Mouse (Mus musculus): ENCODE data around the gene S100a4. TPM values are rescaled to one million over a fixed set of nuclear protein-coding genes. Genes with fewer than 3 reads are reported as not detected.

S100a4 gene
- total RNA-seq, 1 experiment from 2014 or later, result 15.1 TPM

Other genes with a start within 250 kb of the S100a4 start
- 1.1 and 1.2 TPM in 2 replicates for gene Slc27a3, start 213.8 kb upstream of the S100a4 start, total RNA-seq (2017)
- gene Ints3, start 170.1 kb upstream of the S100a4 start, total RNA-seq (2017), result 19.2 and 21.7 TPM in 2 replicates
- not detected in 2 replicates for gene Npr1, start 137.9 kb upstream of the S100a4 start, total RNA-seq (2017)
- gene Ilf2, start 127.6 kb upstream of the S100a4 start, total RNA-seq (2017), result 200 and 222 TPM in 2 replicates
- gene Snapin, start 112.7 kb upstream of the S100a4 start, total RNA-seq (2017), result 37.3 and 43.3 TPM in 2 replicates
- 88.3 and 113 TPM in 2 replicates for gene Chtop, start 94.3 kb upstream of the S100a4 start, total RNA-seq (2017)
- gene S100a1, start 89.4 kb upstream of the S100a4 start, total RNA-seq (2017), result 68.0 and 72.4 TPM in 2 replicates
- gene S100a13, start 89.3 kb upstream of the S100a4 start, total RNA-seq (2017), result 45.3 and 46.6 TPM in 2 replicates
- gene S100a14, start 76.9 kb upstream of the S100a4 start, total RNA-seq (2017), result not detected in 2 replicates
- not detected in 2 replicates for gene S100a16, start 66.5 kb upstream of the S100a4 start, total RNA-seq (2017)
- 0.49 TPM in 1 of 2 replicates, not detected in the other for gene S100a3, start 43.2 kb upstream of the S100a4 start, total RNA-seq (2017)
- not detected in 2 replicates for gene S100a2, start 13.5 kb upstream of the S100a4 start, total RNA-seq (2017)
- not detected in 2 replicates for gene Gm42674, start 1.9 kb upstream of the S100a4 start, total RNA-seq (2017)
- gene S100a5, start 4.8 kb downstream of the S100a4 start, total RNA-seq (2017), result not detected in 2 replicates
- 8.0 and 14.7 TPM in 2 replicates for gene S100a6, start 9.1 kb downstream of the S100a4 start, total RNA-seq (2017)
- gene S100a7a, start 50.2 kb downstream of the S100a4 start, total RNA-seq (2017), result not detected in 2 replicates
- 430 and 433 TPM in 2 replicates for gene S100a8, start 65.2 kb downstream of the S100a4 start, total RNA-seq (2017)
- gene S100a9, start 92.0 kb downstream of the S100a4 start, total RNA-seq (2017), result 306 and 341 TPM in 2 replicates
- not detected in 2 replicates for gene Pglyrp4, start 123.1 kb downstream of the S100a4 start, total RNA-seq (2017)
- gene Gm5849, start 174.1 kb downstream of the S100a4 start, total RNA-seq (2017), result not detected in 2 replicates

All from common myeloid progenitor, adult 5-6 weeks (primary cell).